Mouse (Mus musculus): ENCODE measurements around the gene Ak7. TPM values are rescaled to one million over a fixed set of nuclear protein-coding genes. Genes with fewer than 3 reads are reported as not detected.
A peak's percentile ranks its signal among the peaks of the same experiment; 100 is the strongest.

Gene Ak7
- polyA plus RNA-seq, 1 experiment from 2014 or later: 0.13 TPM

GRCm38 (mm10) chr12:105761171-105761570 lies 55.4 kb downstream of the Ak7 start:
- Histone ChIP-seq H3K27ac (ENCODE audit: low read depth, low read length) (no peak overlapping the region), H3K4me2 (ENCODE audit: low read depth, low read length, severe bottlenecking) (no peak overlapping the region), H3K36me3 (ENCODE audit: control insufficient read depth, insufficient read depth, low read length) (no peaks in the 10 kb centered on the region), H3K4me3 (ENCODE audit: low read depth, low read length) (no peak overlapping the region), H3K27me3 (ENCODE audit: control insufficient read depth, insufficient read depth, low read length) (no peaks in the 10 kb centered on the region), H3K9ac (ENCODE audit: low read length) (no peak overlapping the region), H3K9me3 (ENCODE audit: control insufficient read depth, low read length) (no peaks in the 10 kb centered on the region), H3K4me1 (replicated peaks; ENCODE audit: control insufficient read depth, insufficient read depth, low read length) (no peaks in the 10 kb centered on the region)
- WGBS: 81% methylated on average over 11 of the region's 11 CpGs
- no peak for ATAC-seq (replicated peaks; ENCODE audit: low FRiP score)
- DNase-seq (ENCODE audit: low spot score): no peak

DNA sequence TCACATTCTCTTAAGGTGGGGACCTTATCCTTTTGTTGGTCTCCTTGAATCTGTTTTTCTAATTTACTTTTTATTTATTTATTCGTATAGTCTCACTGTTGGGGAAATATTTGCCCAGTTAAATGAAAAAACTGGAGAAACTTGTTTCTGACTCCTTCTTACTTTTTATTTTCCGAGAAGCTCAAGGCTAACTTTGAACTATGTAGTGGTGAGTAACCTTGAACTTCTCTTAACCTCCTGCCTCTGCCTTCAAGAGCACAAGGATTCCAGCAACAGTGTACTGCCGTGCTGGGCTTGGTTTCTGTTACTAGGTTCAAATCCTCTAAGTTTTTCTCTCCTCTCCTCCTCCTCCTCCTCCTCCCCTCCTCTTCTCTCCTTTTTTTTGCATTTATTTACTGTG lies 55.9 kb downstream of the Ak7 start:
- H3K4me2 ChIP-seq (ENCODE audit: low read depth, low read length, severe bottlenecking): no peak overlapping the region
- no peak for DNase-seq (ENCODE audit: low spot score)

DNA sequence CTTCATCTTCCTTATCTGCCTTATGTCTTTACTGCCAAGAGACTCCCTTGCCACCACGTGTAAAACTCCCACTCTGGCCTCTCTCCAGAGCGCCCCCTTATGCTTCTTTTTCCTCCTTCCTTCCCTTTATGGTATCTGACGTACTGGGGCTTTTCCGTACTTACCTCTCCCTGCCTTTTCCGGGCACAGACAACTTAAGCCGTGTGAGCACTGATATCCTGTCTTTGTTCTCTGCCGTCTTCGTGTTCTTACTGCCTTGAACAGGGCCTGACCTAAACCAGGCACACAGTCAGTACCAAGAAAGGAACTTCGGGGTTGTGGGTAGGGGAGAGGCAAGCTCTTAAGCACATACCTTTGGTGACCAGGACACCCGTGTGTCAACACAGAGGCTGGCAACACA lies 63.9 kb downstream of the Ak7 start:
- Histone ChIP-seq H3K4me2 (ENCODE audit: low read depth, low read length, severe bottlenecking) (no peak overlapping the region), H3K36me3 (ENCODE audit: control insufficient read depth, insufficient read depth, low read length) (no peaks in the 10 kb centered on the region), H3K4me3 (ENCODE audit: low read depth, low read length) (no peak overlapping the region), H3K27me3 (ENCODE audit: control insufficient read depth, insufficient read depth, low read length) (no peaks in the 10 kb centered on the region), H3K27ac (ENCODE audit: low read depth, low read length) (no peak overlapping the region), H3K9me3 (ENCODE audit: control insufficient read depth, low read length) (no peaks in the 10 kb centered on the region), H3K9ac (ENCODE audit: low read length) (no peak overlapping the region), H3K4me1 (replicated peaks; ENCODE audit: control insufficient read depth, insufficient read depth, low read length) (no peaks in the 10 kb centered on the region)
- 76% methylated on average over 10 of the region's 10 CpGs for WGBS
- no peak for DNase-seq (ENCODE audit: low spot score)
- no peak for ATAC-seq (replicated peaks; ENCODE audit: low FRiP score)

More for the DNA sequence above, 55.9 kb downstream of the Ak7 start:
- no peaks in the 10 kb centered on the region for H3K27me3 ChIP-seq (ENCODE audit: control insufficient read depth, insufficient read depth, low read length)
- no peak overlapping the region for H3K9ac ChIP-seq (ENCODE audit: low read length)
- H3K9me3 ChIP-seq (ENCODE audit: control insufficient read depth, low read length): no peaks in the 10 kb centered on the region
- no peak overlapping the region for H3K27ac ChIP-seq (ENCODE audit: low read depth, low read length)
- no peaks in the 10 kb centered on the region for H3K4me1 ChIP-seq (replicated peaks; ENCODE audit: control insufficient read depth, insufficient read depth, low read length)
- no peak overlapping the region for H3K4me3 ChIP-seq (ENCODE audit: low read depth, low read length)
- H3K36me3 ChIP-seq (ENCODE audit: control insufficient read depth, insufficient read depth, low read length): no peaks in the 10 kb centered on the region
- WGBS: 82% methylated on average over 3 of the region's 3 CpGs
- no peak for ATAC-seq (replicated peaks; ENCODE audit: low FRiP score)

DNA sequence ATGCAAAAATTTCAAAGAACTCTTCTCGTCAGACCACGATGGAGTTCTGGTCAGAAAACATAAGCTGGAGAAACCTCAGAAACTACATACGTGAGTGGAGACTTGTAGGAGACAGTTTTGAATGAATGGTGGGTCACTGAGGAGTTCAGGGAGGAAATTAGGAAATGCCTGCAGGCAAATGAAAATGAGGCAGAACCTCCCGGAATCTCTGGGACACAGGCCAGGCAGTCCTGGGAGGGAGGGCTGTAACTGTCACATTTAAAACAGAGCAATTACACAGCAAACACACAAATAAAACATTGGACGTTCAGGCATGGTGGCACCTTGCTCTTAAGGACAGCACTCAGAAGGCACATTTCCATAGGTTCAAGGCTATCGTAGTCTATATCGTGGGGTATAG lies 69.1 kb downstream of the Ak7 start:
- WGBS: 89% methylated on average over 7 of the region's 7 CpGs
- no peak overlapping the region for H3K4me2 ChIP-seq (ENCODE audit: low read depth, low read length, severe bottlenecking)
- H3K27ac ChIP-seq (ENCODE audit: low read depth, low read length): no peak overlapping the region
- H3K4me3 ChIP-seq (ENCODE audit: low read depth, low read length): no peak overlapping the region
- H3K27me3 ChIP-seq (ENCODE audit: control insufficient read depth, insufficient read depth, low read length): no peaks in the 10 kb centered on the region
- no peaks in the 10 kb centered on the region for H3K4me1 ChIP-seq (replicated peaks; ENCODE audit: control insufficient read depth, insufficient read depth, low read length)
- H3K9ac ChIP-seq (ENCODE audit: low read length): no peak overlapping the region
- DNase-seq (ENCODE audit: low spot score): no peak
- no peaks in the 10 kb centered on the region for H3K36me3 ChIP-seq (ENCODE audit: control insufficient read depth, insufficient read depth, low read length)
- ATAC-seq (replicated peaks; ENCODE audit: low FRiP score): no peak
- no peaks in the 10 kb centered on the region for H3K9me3 ChIP-seq (ENCODE audit: control insufficient read depth, low read length)

- H3K9me3 ChIP-seq (ENCODE audit: control insufficient read depth, low read length): no peaks in the 10 kb centered on the region
- WGBS: 94% methylated on average over 4 of the region's 4 CpGs
Measured at GRCm38 (mm10) chr12:105777651-105778050, 71.9 kb downstream of the Ak7 start.

GRCm38 (mm10) chr12:105784196-105784999 lies 78.6 kb downstream of the Ak7 start, which contains the start of gene Papola:
TSS of gene Papola (plus strand) at chr12:105784694.
- H3K27me3 ChIP-seq (ENCODE audit: control insufficient read depth, insufficient read depth, low read length): no peaks in the 10 kb centered on the region
- DNase-seq (ENCODE audit: low spot score) (peak; percentile 95), ATAC-seq (replicated peaks; ENCODE audit: low FRiP score) (peak; percentile 96)
- H3K9me3 ChIP-seq (ENCODE audit: control insufficient read depth, low read length): no peaks in the 10 kb centered on the region
- peak within 1 kb of the TSS; percentile 93 for H3K9ac ChIP-seq (ENCODE audit: low read length)
- peak within 1 kb of the TSS; percentile 79 for H3K4me2 ChIP-seq (ENCODE audit: low read depth, low read length, severe bottlenecking)
- no peaks in the 10 kb centered on the region for H3K36me3 ChIP-seq (ENCODE audit: control insufficient read depth, insufficient read depth, low read length)
- H3K4me3 ChIP-seq (ENCODE audit: low read depth, low read length): peak within 1 kb of the TSS; percentile 95
- H3K4me1 ChIP-seq (replicated peaks; ENCODE audit: control insufficient read depth, insufficient read depth, low read length): peaks cover 5% of the 10 kb centered on the region; the same call in 1 of the 2 replicates
- H3K27ac ChIP-seq (ENCODE audit: low read depth, low read length): peak within 1 kb of the TSS; percentile 93
- under 1% methylated on average over 74 of the region's 85 CpGs for WGBS

More at GRCm38 (mm10) chr12:105777651-105778050, 71.9 kb downstream of the Ak7 start:
- DNase-seq (ENCODE audit: low spot score): no peak
- no peak overlapping the region for H3K4me2 ChIP-seq (ENCODE audit: low read depth, low read length, severe bottlenecking)
- no peaks in the 10 kb centered on the region for H3K4me1 ChIP-seq (replicated peaks; ENCODE audit: control insufficient read depth, insufficient read depth, low read length)
- no peak overlapping the region for H3K9ac ChIP-seq (ENCODE audit: low read length)
- no peak overlapping the region for H3K27ac ChIP-seq (ENCODE audit: low read depth, low read length)
- H3K4me3 ChIP-seq (ENCODE audit: low read depth, low read length): no peak overlapping the region
- H3K27me3 ChIP-seq (ENCODE audit: control insufficient read depth, insufficient read depth, low read length): no peaks in the 10 kb centered on the region
- no peaks in the 10 kb centered on the region for H3K36me3 ChIP-seq (ENCODE audit: control insufficient read depth, insufficient read depth, low read length)
- no peak for ATAC-seq (replicated peaks; ENCODE audit: low FRiP score)

GRCm38 (mm10) chr12:105785000-105785774 lies 79.4 kb downstream of the Ak7 start:
- Histone ChIP-seq H3K9ac (ENCODE audit: low read length) (peak overlapping the region; percentile 93), H3K4me1 (replicated peaks; ENCODE audit: control insufficient read depth, insufficient read depth, low read length) (peaks cover 5% of the 10 kb centered on the region; the same call in 1 of the 2 replicates), H3K36me3 (ENCODE audit: control insufficient read depth, insufficient read depth, low read length) (no peaks in the 10 kb centered on the region), H3K4me2 (ENCODE audit: low read depth, low read length, severe bottlenecking) (peak overlapping the region; percentile 66), H3K4me3 (ENCODE audit: low read depth, low read length) (peak overlapping the region; percentile 95), H3K27me3 (ENCODE audit: control insufficient read depth, insufficient read depth, low read length) (no peaks in the 10 kb centered on the region), H3K9me3 (ENCODE audit: control insufficient read depth, low read length) (no peaks in the 10 kb centered on the region), H3K27ac (ENCODE audit: low read depth, low read length) (peak overlapping the region; percentile 93)
- WGBS: under 1% methylated on average over 34 of the region's 53 CpGs
- ATAC-seq (replicated peaks; ENCODE audit: low FRiP score) (peak; percentile 63), DNase-seq (ENCODE audit: low spot score) (peak; percentile 83)

DNA sequence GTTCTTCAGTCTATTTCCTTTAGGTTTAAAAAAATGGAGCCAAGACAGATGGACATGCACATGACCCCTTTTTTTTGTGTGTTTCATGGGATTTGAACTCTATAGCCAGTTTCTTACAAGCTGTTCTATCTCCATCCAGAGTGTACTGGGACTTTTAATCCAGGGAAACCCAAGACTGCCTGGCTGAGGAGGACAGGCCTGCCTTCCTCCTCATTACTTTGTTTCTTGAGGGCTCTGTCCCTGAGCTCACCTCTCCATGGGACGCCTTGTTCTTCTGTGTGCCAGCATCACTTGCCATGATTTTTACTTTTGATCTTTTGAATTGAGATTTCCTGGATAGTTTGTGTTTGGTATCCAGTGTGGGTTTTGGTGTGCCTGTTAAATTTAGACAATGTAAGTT lies 80.3 kb downstream of the Ak7 start:
- peak overlapping the region; percentile 66 for H3K4me2 ChIP-seq (ENCODE audit: low read depth, low read length, severe bottlenecking)
- H3K27ac ChIP-seq (ENCODE audit: low read depth, low read length): no peak overlapping the region
- H3K36me3 ChIP-seq (ENCODE audit: control insufficient read depth, insufficient read depth, low read length): no peaks in the 10 kb centered on the region
- H3K9me3 ChIP-seq (ENCODE audit: control insufficient read depth, low read length): no peaks in the 10 kb centered on the region
- H3K4me1 ChIP-seq (replicated peaks; ENCODE audit: control insufficient read depth, insufficient read depth, low read length): peaks cover 5% of the 10 kb centered on the region; the same call in 1 of the 2 replicates
- H3K4me3 ChIP-seq (ENCODE audit: low read depth, low read length): peak overlapping the region; percentile 95
- peak overlapping the region; percentile 93; the same call in 1 of the 2 replicates for H3K9ac ChIP-seq (ENCODE audit: low read length)
- WGBS: 90% methylated on average over 1 of the region's 1 CpGs
- ATAC-seq (replicated peaks; ENCODE audit: low FRiP score) (no peak), DNase-seq (ENCODE audit: low spot score) (no peak)
- no peaks in the 10 kb centered on the region for H3K27me3 ChIP-seq (ENCODE audit: control insufficient read depth, insufficient read depth, low read length)

Measured in forebrain, embryonic 11.5 days (tissue).